Mouse (Mus musculus) neural tube, embryonic 12.5 days (tissue): ENCODE measurements at regions not wholly inside any gene's neighbourhood (a gene's known extent, or its start where the extent isn't known, plus 50 kb on each side); places are given as distances from the start of the nearest gene placed in this dataset.

Experiments
- ATAC-seq: fragments of 200-750 bp; cut with Nextera tagmentation; 2 replicates; pipeline ENCODE4 v1.8.0; 2017; ENCODE audit warnings: low read depth, mild to moderate bottlenecking, moderate TSS enrichment, moderate library complexity; ENCODE audit not compliant: low FRiP score
- H3K27ac ChIP-seq: fragments of 300-500 bp; sonication (generic); 2 replicates; pipeline ENCODE4 v1.5.1; 2016
- H3K27me3 ChIP-seq: fragments of 300-500 bp; sonication (generic); replicated peaks from 2 replicates; pipeline ENCODE4 v1.6.1; 2016; ENCODE audit warnings: mild to moderate bottlenecking
- H3K36me3 ChIP-seq: fragments of 300-500 bp; sonication (generic); 2 replicates; pipeline ENCODE4 v1.6.1; 2016; ENCODE audit warnings: mild to moderate bottlenecking
- H3K4me1 ChIP-seq: fragments of 300-500 bp; sonication (generic); 2 replicates; pipeline ENCODE4 v1.6.1; 2016
- H3K4me2 ChIP-seq: fragments of 300-500 bp; sonication (generic); replicated peaks from 2 replicates; pipeline ENCODE4 v1.6.1; 2016; ENCODE audit warnings: mild to moderate bottlenecking
- H3K4me3 ChIP-seq: fragments of 300-500 bp; sonication (generic); 2 replicates; pipeline ENCODE4 v1.5.1; 2016
- H3K9ac ChIP-seq: fragments of 300-500 bp; sonication (generic); 2 replicates; pipeline ENCODE4 v1.6.1; 2016; ENCODE audit warnings: mild to moderate bottlenecking
- H3K9me3 ChIP-seq: fragments of 300-500 bp; sonication (generic); 2 replicates; pipeline ENCODE4 v1.6.1; 2016; ENCODE audit warnings: mild to moderate bottlenecking

DNA sequence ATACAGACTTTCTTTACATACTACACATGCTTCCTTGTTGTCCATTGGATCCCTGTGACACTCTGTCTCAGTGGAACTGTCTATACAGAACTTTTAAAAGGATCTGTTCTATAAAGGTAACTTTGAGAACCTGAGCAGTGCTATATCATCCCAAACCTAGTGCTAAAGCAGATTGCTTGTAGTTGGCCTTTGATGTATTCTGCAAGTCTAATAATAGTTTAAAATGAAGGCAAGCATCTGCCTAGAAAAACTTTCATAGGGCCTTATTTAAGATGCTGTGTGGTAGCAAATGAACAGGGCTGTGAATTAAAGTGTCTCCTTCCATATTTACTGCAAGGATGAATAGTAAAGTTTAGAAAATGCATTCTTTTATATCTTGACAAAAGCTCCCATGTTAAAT, 52.1 kb upstream of the Flrt2 start:
- Histone ChIP-seq H3K27ac (no peak overlapping the region), H3K9ac (no peak overlapping the region), H3K4me3 (no peak overlapping the region), H3K36me3 (no peaks in the 10 kb centered on the region), H3K4me1 (no peaks in the 10 kb centered on the region), H3K9me3 (no peaks in the 10 kb centered on the region), H3K27me3 (no peaks in the 10 kb centered on the region), H3K4me2 (no peak overlapping the region)
- no peak for ATAC-seq

DNA sequence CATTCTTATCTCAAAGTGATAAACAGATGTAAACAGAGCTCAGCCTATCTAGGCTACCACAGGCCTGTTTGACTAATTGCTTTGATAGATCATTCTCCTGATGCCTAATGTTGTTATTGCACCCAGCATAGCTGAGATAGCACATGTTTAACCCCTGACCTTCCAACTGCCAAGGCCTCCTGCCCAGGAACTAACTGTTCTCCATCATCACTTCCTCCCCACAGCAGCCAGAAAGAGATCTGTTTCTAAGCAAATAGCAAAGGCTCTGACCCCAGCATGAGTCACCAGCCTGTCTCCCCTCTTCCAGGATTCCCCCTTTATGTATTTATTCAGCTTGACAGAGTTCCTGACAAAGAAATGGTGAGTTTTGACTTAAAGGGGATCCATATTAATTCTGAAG, 50.4 kb upstream of the Flrt2 start:
- H3K27me3 ChIP-seq = no peaks in the 10 kb centered on the region
- H3K36me3 ChIP-seq = no peaks in the 10 kb centered on the region
- ATAC-seq = no peak
- no peak overlapping the region for H3K27ac ChIP-seq
- no peak overlapping the region for H3K4me3 ChIP-seq
- H3K4me1 ChIP-seq = no peaks in the 10 kb centered on the region
- H3K9ac ChIP-seq = no peak overlapping the region
- H3K9me3 ChIP-seq = no peaks in the 10 kb centered on the region
- H3K4me2 ChIP-seq = no peak overlapping the region
